ENCODE assay signal across 8 mouse cellular contexts in genomic region chr10:128704491-128705316, GRCm38 (mm10). TPM values are rescaled to one million over a fixed set of nuclear protein-coding genes. Genes with fewer than 3 reads are reported as not detected.
DNase-seq lines count a peak whose midpoint lies in the region; ATAC-seq lines count a peak whose summit lies in the region.

Gene Cdk2 (minus strand): TSS chr10:128705031.

- H3K4me2 ChIP-seq in hindbrain, embryonic 16.5 days (ENCODE audit: low read length), result peak within 1 kb of the TSS; percentile 87

- H3K27me3 ChIP-seq in hindbrain, embryonic 16.5 days (replicated peaks; ENCODE audit: control insufficient read depth, insufficient read depth, low read length), result no peaks in the 10 kb centered on the region; the same call in 1 of the 2 replicates

- no peaks in the 10 kb centered on the region for H3K36me3 ChIP-seq in hindbrain, embryonic 16.5 days (ENCODE audit: control insufficient read depth, insufficient read depth, low read length)

- WGBS in hindbrain, embryonic 16.5 days, result under 1% methylated on average over 53 of the region's 62 CpGs

- no peaks in the 10 kb centered on the region for H3K9me3 ChIP-seq in hindbrain, embryonic 16.5 days (ENCODE audit: control insufficient read depth, low read length)

- H3K27ac ChIP-seq in hindbrain, embryonic 16.5 days (ENCODE audit: low read depth, low read length), result peak within 1 kb of the TSS; percentile 79

- peaks cover 11% of the 10 kb centered on the region for H3K4me1 ChIP-seq in hindbrain, embryonic 16.5 days (ENCODE audit: control insufficient read depth, insufficient read depth, low read depth, low read length)

- H3K9ac ChIP-seq in hindbrain, embryonic 16.5 days (ENCODE audit: low read depth, low read length), result peak within 1 kb of the TSS; percentile 59

- peak; percentile 76 for DNase-seq in T-cell, adult 2 months (ENCODE audit: low spot score)
- DNase-seq in cerebellum, postnatal 36 days, result peak; percentile 79 to 85
- DNase-seq in gastrocnemius, adult 18-20 months (ENCODE audit: low spot score), result peak; percentile 93
- DNase-seq in left cerebral cortex, adult 18-20 months (ENCODE audit: low spot score in 2 of 2), result peak; percentile 77 to 86
- DNase-seq in right cerebral cortex, adult 2 months (ENCODE audit: low spot score in 2 of 2), result peak; percentile 75 to 79
- DNase-seq in urinary bladder, postnatal 14 days (ENCODE audit: low spot score), result peak; percentile 94

- H3K4me3 ChIP-seq in hindbrain, embryonic 16.5 days (ENCODE audit: low read length), result peak within 1 kb of the TSS; percentile 61

- ATAC-seq in hindbrain, embryonic 16.5 days, result peak; percentile 92
- ATAC-seq in megakaryocyte, adult 5-6 weeks (ENCODE audit: poor library complexity, severe bottlenecking), result peak; percentile 93

RNA-seq across cellular contexts. Expression of gene Cdk2, which starts in this region (rescaled TPM):
- 1 to 10 TPM; 2.3 to 2.7 TPM for total RNA-seq in gastrocnemius, adult 18-20 months (2021)
- polyA plus RNA-seq in hindbrain, embryonic 16.5 days (2015; fragmentation: Nextera tagmentation; extraction: Ambion mirVana), result 18.3 and 24.2 TPM in 2 replicates
- 1 to 10 TPM; 1.4 to 2.6 TPM for total RNA-seq in left cerebral cortex, adult 18-20 months (2021)
- total RNA-seq in megakaryocyte, adult 5-6 weeks (2015), result 85.3 and 89.5 TPM in 2 replicates
- total RNA-seq in megakaryocyte, adult 5-6 weeks (2017), result 63.4 and 70.7 TPM in 2 replicates

Comparison
In these comparisons a context has a peak if more than half of its experiments do, and no peak if none do; other contexts are left out.
1. Peak in every context shown above with its lines: DNase-seq, ATAC-seq, H3K4me3 ChIP-seq and H3K27ac ChIP-seq.
2. RNA of gene Cdk2 (total RNA-seq): 63.4 to 89.5 TPM in megakaryocyte, adult 5-6 weeks; 2.3 to 2.7 TPM in gastrocnemius, adult 18-20 months and 1.4 to 2.6 TPM in left cerebral cortex, adult 18-20 months; every median in the first group is over 10 times any median in the second.